Mouse (Mus musculus): ENCODE results near the gene Tmem160.

Tmem160 gene

DNA sequence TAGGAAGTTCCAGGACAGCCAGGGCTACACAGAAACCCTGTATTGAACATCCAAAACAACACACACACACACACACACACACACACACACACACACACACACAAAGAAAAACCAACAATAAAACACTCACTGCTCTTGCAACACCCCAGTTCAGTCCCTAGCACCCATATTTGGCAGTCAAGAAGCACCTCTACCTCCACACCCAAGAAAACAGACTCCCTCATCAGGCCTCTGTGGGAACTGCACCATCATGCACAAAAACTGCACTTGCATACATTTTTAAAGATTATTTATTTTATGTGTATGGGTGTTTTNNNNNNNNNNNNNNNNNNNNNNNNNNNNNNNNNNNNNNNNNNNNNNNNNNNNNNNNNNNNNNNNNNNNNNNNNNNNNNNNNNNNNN lies 11.3 kb upstream of the Tmem160 start:
- DNase-seq (ENCODE audit: low spot score in 2 of 2): peak in 1 of 2 experiments; percentile 20

DNA sequence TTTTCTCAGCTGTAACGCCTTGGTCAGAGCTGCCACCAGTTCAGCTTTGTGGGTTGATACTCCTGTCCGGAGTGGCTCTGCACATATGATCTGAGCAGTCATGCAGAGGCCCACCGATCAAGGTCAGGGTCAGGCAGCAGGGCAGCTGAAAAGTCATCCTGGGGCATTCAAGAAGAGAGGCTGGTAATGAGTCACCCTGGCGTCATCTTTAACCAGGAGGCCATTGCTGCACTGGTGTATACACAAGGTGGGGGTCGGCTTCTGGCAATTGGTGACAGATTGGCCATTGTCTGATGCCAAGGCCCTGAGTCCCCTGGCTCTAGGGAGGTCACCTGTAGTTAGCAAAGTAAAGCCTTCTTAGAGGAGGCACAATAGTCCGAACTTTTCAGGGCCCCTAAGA lies 923 bp upstream of the Tmem160 start:
- DNase-seq (ENCODE audit: low spot score in 2 of 2): no peak

DNA sequence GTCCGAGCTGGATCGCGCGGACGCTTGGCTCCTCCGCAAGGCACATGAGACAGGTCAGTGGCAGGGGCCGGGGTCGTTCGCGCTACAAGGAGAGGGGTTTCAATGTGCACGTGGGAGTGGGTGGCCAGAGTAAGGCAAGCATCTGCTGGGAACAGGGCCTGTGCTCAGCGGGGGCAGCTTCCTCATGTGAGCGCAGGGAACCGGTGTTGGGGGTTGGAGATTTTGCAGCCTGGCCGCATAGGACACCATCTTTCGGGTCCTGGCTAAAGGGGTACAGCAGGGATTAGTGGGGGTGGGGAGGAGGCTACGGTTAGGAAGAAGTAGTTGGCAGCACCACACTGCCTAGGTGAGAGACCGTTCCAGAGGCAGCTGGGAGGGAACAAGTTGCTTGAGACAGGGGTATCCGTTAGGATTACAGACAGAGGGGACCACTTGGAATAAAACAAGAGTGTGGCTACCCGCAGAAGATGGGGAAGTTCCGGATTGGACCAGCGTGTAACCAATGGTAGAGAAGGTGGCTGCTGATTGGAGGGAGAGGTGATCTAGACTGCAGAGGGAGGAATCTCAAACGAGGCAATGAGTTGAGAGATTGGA lies 636 bp downstream of the Tmem160 start:
- no peak for DNase-seq (ENCODE audit: low spot score in 2 of 2)

DNA sequence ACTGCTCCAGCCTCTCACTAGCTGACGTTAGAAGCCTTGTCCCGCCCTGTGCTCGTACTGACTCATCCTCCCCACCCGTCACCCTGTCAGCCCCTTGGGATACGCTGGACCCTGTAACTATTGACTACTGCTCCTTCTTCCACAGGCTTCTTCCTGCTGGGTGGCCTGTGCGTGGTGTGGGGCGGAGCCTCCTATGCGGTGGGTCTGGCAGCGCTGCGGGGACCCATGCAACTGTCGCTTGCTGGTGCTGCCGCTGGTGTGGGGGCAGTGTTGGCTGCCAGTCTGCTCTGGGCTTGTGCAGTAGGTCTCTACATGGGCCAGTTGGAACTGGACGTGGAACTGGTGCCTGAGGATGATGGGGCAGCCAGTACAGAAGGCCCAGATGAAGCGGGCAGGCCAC lies 2.4 kb downstream of the Tmem160 start:
- DNase-seq (ENCODE audit: low spot score in 2 of 2): no peak

DNA sequence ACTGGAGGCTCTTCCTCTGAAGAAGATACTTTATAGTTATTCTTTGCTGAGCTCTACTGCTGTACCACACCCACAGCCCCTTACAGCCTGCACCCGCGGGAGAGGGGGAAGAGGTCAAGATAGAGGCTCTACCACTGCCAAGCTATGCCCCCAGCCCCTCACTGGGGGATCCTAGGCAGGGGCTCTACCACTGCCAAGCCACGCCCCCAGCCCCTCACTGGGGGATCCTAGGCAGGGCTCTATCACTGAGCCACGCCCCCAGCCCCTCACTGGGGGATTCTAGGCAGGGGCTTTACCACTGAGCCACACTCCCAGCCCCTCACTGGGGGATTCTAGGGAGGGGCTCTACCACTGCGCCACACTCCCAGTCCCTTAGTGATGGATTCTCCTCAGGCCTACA lies 3.7 kb downstream of the Tmem160 start:
- no peak for DNase-seq (ENCODE audit: low spot score in 2 of 2)

DNA sequence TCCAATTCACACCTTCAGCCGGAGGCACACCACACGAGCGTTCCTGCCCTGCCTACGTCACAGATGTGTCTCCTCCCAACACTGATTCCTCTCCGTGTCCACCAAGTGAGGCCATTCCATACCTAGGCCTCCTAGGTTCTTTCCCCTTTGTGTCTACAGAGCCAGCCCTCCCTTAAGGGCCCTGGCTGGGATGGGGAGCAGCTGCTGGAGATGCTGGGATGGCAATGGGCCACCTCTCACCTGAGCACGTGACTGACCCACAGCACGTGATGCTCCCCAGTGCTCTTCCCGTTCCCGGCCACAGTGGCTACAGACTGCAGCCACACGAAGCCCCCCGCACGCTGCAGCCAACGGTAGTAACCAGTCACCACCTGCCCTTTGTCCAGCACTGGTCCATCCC lies 8.0 kb downstream of the Tmem160 start:
- DNase-seq (ENCODE audit: low spot score in 2 of 2): no peak

DNA sequence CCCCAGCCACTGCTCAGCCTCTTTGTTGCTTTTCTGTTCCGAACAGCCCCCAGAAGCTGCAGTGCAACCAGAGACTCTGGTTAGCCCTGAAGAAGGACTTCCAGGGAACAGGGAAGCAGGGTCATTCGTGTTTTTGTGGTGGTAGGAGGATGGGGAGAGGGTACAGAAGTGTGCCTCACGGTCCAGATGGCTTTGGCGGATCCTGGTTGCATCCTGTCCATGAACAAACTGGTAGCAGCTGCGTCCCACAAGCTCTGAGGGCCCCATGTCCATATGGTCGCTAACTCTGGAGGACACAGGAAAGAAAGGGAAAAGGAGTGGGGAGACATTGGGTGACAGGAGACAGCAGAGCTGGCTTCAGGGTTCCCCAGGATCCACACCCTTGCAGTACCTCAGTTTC lies 8.6 kb downstream of the Tmem160 start:
- no peak for DNase-seq (ENCODE audit: low spot score in 2 of 2)

DNA sequence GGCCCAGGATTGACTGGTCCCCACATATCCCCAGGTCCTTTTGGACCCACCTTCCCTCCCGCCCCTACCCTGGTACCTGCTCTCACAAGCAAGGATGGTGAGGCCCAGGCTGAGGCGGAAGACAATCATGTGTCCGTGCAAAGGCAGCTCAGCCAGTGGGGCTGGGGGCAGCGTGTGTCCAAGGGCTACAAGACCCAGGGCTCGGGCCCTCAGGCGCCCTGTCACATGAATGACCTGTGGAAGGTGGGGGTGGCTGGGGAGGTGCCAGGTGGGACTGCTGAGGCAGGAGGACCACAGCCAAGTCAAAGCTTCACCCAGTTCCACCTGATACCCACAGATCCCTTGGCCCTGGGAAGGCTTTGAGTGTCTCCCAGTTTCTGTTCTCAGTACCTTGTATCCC lies 9.1 kb downstream of the Tmem160 start:
- no peak for DNase-seq (ENCODE audit: low spot score in 2 of 2)

DNA sequence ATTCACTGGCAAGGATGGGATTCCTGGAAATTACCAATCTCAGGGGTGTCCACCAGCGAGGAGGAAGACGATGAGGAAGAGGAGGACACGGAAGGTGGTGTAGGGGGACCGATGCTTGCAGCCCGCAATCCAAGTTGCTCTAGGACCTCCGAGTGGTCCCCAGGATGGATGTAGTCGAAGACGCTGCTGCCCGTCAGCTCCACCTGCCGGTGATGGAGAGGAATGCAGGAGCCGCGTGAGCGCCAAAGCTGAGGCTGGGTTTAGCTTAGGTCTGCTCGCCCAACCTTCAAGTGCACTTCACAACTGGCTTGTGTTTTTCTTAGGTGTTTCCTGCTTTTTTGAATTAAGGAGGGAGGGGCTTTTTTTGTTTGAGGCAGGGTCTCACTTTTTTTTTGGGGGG lies 10.6 kb downstream of the Tmem160 start:
- peak; percentile 63 to 79 for DNase-seq (ENCODE audit: low spot score in 2 of 2)

DNA sequence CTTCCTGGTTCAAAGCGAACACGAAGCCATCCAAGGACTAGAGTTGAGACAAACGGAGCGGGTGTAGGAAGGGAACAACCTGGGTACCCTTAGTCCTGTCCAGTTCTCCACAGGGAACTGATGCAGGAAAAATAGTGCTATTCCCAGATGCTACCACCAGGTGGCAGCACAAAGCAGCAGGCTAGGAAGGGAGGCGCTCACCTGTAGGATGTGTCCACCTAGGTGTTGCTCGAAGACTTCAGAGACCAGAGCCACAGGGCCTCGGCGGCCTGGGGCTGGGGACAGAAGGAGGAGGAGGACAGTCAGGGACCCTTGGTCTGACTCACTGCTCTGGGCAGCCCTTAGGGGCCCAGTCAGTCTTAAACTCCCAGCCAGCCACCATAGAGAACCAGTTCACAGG lies 12.6 kb downstream of the Tmem160 start:
- DNase-seq (ENCODE audit: low spot score in 2 of 2): peak; percentile 46 to 68

DNA sequence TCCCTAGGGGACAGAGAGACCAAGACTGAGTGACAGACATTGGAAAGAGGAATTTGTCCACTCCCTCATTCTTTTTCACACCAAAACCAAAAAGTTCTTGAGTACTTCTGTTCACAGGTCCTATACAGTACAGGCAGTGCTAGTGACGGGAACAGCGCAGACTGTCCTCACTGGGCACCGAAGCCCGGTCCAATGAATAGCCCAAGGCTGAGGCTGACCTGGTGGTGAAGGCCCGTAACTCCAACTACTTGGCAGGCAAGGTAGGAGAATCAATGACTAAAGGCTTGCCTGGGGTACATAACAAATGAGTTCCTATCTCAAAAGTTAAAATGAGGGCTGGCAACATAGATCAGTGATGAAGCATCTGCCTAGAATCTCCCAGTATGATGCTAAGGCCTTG lies 13.0 kb downstream of the Tmem160 start:
- no peak for DNase-seq (ENCODE audit: low spot score in 2 of 2)

DNA sequence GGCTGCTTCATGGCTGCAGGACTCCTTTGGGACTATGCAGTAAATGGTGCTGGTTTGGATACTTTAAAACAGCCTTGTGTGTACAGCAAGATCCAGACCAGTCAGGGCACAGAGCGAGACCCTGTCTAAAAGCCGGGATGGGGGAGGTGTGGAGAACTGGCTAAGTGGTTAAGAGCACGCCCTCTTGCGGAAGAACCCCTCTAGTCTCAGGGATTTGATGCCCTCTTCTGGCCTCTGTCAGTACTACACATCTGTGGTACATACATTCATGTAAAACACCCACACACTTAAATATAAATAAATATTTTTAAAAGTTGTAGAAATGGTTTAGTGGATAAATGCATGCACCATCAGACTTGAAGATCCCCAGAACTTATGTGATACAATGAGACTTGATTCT lies 14.0 kb downstream of the Tmem160 start:
- DNase-seq (ENCODE audit: low spot score in 2 of 2): peak in 1 of 2 experiments; percentile 30

DNA sequence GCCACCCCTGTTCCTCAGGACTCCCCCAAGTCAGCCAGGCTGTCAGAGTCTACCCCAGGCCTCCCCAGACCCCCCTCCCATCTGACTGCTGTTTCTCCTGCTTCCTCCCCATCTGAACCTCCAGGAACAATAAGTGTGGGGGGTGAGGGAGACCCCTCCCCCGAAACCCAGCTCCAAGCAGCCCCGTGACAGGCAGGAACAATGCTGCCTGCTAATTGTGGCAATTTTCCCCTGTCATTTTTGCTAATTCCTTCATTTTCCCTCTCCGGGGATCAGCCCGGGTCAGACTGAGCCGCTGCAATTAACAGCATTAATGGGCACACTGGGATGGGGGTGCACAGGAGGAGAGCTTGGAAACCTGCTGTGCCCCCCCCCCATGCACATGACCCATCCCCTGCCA lies 15.5 kb downstream of the Tmem160 start:
- no peak for DNase-seq (ENCODE audit: low spot score in 2 of 2)

DNA sequence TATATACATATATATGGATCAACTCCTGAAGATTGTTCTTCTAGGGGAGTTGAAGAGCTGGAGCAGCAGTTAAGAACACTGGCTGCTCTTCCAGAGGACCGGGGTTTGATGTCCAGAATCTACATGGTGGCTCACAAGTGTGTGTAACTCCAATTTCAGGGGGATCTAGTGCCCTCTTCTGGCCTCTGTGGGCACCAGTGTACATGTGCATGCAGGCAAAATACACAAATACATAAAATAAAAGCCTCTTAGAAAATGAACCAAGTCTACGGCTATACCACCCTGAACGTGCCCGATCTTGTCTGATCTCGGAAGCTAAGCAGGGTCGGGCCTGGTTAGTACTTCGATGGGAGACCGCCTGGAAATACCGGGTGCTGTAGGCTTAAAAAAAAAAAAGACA lies 19.0 kb downstream of the Tmem160 start:
- DNase-seq (ENCODE audit: low spot score in 2 of 2): peak in 1 of 2 experiments; percentile 19

DNA sequence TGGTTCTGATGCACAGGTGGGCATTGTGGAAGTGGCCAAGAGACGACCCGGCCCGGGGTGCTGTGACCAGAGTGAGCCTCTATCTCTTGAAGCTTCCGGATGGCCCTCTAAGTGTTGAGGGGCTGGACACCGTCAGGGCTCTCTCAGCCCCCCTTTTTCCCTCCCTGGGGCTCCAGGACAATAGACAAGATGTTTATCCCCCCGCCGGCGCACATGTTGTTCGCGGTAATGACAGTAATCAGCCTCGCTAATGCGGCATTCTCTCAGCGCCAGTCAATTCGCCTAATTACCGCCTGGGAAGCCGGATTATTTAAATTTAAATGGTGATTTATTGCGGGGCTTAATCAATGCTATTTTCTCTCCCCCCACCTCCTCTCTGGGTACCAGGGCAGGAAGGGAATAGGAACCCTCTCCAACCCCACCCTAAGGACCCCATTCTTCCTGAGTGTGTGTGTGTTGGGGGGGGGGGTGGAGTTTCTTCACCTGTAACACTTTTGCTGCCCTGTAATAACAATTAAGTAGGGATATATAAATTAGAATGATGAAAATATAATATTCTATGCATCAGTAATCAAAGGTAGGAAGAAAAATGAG lies 19.6 kb downstream of the Tmem160 start:
- DNase-seq (ENCODE audit: low spot score in 2 of 2): no peak

DNA sequence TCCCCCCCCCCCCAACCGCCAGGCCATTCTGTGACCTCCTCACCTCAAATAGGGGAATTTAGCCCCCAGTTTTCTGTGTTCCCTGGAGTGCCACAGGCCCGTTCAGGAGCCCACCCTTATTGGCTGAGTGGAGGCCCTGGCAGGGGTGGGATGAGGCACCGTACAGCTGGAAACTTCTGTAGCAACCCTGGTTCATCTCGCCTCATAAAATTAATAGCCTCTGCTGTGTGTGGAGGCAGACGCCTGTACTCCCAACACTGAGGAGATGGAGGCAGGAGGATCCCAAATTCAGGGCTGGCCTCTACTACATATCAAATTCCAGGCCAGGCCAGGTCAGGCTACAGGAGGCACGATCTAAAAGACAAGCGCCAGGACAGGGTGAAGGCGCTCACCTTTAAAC lies 21.3 kb downstream of the Tmem160 start:
- DNase-seq (ENCODE audit: low spot score in 2 of 2): no peak

DNA sequence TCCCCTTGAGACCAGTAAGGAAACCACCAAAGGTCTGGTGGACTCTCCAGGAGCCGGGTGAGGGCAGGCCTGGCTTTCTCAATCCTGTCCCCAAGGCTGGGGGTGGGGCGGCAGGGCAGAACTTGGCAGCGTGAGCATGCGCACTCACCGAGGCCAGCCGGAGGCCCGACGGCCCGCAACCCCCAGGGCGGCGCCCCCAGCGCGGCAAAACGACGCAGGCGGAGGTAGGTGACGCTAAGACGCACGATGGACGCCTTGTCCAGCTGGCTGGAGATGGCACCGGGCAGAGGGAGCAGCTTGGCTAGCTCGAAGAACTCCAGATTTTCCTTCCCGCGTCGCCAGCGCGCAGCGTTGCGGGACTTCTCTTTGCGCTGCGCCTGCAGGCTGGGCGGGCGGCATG lies 21.9 kb downstream of the Tmem160 start:
- peak in 1 of 2 experiments; percentile 23 for DNase-seq (ENCODE audit: low spot score in 2 of 2)

DNA sequence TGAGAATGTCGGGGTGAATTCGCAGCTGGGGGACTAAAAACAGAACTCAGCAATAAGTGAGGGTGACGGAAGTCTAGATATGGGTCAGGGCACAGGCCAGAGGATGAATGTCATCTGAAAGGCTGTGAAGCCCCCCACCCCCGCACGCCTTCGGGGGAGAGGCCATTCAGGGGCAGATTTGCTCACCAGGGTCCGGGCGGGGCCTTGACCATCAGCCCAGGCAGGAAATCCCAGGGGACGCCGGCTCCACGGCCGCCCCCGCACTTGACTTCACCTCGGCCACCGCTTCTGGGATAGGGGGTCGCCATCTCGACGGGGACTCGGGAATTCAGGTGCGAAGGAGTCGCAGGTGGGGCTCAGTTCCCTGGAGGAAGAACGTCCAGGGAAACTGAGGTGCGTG lies 22.7 kb downstream of the Tmem160 start:
- no peak for DNase-seq (ENCODE audit: low spot score in 2 of 2)

DNA sequence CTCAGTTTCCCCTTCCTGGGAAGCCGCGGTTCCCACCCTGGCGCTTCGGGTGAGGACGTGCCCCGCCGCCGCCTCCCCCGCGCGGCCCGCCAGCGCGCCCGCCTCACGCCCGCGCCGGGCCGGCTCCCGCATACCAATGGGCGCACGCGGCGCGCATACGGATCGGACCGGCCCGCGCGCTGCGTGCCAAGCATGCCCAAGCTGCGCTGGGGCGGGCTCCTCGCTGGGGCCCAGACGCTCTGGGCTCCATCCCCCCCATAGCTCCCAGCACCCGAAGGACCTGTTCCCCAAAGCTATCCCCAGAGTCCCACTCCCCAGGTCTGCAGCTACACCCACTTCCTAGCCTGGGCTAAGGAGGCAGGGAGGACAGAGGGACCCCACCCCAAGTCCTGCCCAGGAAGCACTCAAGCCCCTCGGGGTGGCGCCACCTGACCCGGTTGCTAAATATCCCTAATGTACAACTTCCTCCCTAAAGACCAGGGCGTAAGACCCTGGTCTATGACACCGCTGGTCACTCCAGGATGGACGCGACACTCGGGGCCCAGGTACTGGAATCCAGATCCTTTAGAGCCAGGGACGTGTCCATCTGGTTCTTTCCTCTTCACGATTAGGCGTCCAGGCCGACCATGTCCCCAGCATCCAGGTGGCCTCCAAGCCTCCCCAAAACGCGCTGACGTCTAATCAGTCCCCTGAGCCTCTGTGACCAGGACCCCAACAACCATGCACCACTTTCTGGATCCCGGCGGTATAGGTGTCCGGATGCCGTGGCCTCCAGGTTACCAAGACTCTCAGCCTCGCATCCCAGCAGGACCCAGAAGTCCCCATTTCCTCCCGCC lies 23.4 kb downstream of the Tmem160 start:
- no peak for DNase-seq (ENCODE audit: low spot score in 2 of 2)

DNA sequence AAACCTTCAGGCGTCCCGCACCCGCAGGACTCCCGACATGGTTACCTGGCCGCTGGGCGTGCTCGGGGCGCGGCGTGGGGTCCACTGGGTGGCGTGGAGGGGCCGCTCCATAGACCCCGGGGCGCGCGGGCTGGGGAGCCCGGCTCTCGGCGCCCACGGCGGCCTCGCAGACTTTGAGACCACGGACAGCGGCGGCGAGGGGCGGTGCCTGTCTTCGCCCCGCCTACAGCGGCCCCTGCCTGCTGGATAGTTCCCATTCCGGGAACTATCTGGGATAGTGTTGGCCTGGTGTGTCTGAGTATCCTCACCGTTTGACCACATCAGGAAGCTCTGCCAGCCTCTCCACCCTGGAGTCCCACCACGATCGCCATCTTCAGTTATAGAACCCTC lies 24.0 kb downstream of the Tmem160 start:
- DNase-seq (ENCODE audit: low spot score in 2 of 2): no peak

DNA sequence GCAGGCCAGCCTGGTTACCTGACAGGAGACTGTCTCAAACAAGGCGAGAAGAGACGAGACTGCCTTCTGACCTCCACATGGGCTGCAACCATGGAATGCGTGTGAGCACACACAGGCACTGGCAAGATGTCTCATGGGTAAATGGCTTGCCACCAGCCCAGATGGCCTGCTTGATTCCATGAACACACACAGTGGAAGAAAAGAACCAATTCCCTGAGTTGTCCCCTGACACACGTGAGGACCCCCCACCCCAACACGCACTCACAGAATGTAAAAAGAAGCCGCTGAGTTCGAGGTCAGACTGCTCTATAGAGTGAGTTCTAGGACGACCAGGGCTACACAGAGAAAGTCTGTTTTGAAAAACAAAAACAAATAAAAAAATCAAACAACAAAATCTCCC lies 25.0 kb downstream of the Tmem160 start, which contains the start of gene Npas1:
TSS of gene Npas1 (minus strand) at position 101 of the 400 bp plus-strand sequence.
- DNase-seq (ENCODE audit: low spot score in 2 of 2): no peak

DNA sequence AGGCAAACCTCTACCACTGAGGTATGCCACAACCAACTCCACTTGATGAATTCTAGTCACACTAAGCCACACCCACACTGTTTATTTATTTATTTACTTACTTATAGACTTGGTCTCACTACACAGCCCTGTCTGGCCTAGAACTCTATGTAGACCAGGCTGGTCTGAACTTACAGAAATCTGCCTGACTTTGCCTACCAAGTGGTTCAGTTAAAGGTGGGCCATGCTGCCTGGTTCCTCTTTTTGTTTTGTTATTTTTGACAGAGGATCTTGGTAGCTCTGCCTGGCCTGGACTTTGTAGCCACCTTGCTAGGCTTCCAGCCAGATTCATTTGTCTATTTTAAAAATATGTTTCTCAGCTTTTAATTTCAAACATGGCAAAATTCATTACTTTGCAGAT lies 36.2 kb downstream of the Tmem160 start:
- no peak for DNase-seq (ENCODE audit: low spot score in 2 of 2)

DNA sequence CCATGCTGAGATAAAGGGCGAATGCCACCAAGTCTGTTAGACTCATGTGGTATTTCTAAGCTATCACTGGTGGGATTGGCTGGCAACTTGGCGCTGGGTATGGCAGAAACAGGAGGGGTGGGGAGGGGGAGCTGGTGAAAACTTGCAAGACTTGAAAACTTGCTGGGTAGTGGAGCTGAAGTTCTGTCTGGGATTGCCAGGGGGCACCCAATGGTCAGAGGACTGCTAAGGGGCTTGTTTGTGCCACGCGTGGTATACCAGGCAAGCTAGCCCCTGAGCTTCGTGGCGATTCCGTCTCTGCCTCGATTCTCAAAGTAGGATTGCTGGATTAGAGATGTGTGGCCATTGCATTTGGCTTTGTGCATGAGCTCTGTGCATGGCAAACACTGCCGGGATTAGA lies 37.4 kb downstream of the Tmem160 start:
- no peak for DNase-seq (ENCODE audit: low spot score in 2 of 2)
